Mouse (Mus musculus) bone marrow macrophage, adult 2 months (primary cell): ENCODE data around the gene Lipa.

Source experiments
- CTCF ChIP-seq: IDR thresholded peaks from 2 replicates; pipeline ENCODE4 v1.5.1; 2012; ENCODE audit warnings: low read depth, mild to moderate bottlenecking, low read length, moderate library complexity
- POLR2A ChIP-seq: IDR thresholded peaks from 2 replicates; pipeline ENCODE4 v1.6.1; 2012; ENCODE audit warnings: mild to moderate bottlenecking, low read depth, low read length, borderline replicate concordance

DNA sequence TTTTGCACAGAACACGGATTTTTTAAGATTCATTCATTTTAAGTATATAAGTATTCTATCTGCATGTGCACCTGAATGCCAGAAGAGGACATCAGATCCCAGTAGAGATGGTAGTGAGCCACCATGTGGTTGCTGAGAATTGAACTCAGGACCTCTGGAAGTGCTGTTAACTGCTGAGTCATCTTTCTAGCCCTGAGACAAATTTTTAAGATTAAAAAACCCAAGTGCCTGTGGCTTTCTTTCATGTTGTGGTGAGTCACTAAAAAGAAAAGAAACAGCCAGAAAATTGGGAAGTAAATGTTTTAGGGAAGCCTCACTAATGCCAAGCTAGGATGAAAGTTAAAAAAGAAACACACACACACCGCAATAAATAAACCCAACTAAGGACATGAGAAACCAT, 55.6 kb downstream of the Lipa start:
- TF ChIP-seq CTCF = no peak
- no peak for TF ChIP-seq POLR2A
